Mouse (Mus musculus) lung, adult 10 weeks (tissue): ENCODE data around the gene Ecpas. TPM values are rescaled to one million over a fixed set of nuclear protein-coding genes. Genes with fewer than 3 reads are reported as not detected.

Experiments
- polyA plus RNA-seq: library from polyadenylated mRNA; stranded (reverse); fragments of 350-450 nt; fragmentation: Illumina TruSeq; extraction: RNeasy Lipid Tissue Mini Kit (QIAGEN cat#74804); gene quantifications from one replicate; pipeline ENCODE4 v1.2.3, GENCODE M21; 2014; ENCODE audit warnings: low read depth, low replicate concordance; ENCODE audit not compliant: insufficient read depth

Ecpas gene
- 18.0 TPM for polyA plus RNA-seq

GRCm38 (mm10) chr4:58912629-58913335, at the start of gene Ecpas:
TSS of gene Ecpas (minus strand) at chr4:58912749.

GRCm38 (mm10) chr4:58943420-58944205, 31.1 kb upstream of the Ecpas start, which contains the start of gene Zkscan16:
TSS of gene Zkscan16 (plus strand) at chr4:58943628.

GRCm38 (mm10) chr4:58787616-58788015, 124.9 kb downstream of the Ecpas start, which contains the start of gene Olfr267:
TSS of gene Olfr267 (minus strand) at chr4:58787716.

Other genes starting within 250 kb of the Ecpas start
- gene Olfr267, start 125.0 kb downstream of the Ecpas start, polyA plus RNA-seq = not detected
- gene Zkscan16, start 30.9 kb upstream of the Ecpas start, polyA plus RNA-seq = not detected
- 26.4 TPM for gene Ptgr1, start 74.4 kb upstream of the Ecpas start, polyA plus RNA-seq
- gene Dnajc25, start 82.3 kb upstream of the Ecpas start, polyA plus RNA-seq = 6.3 TPM
- not detected for gene Gm20503, start 90.5 kb upstream of the Ecpas start, polyA plus RNA-seq
- 60.6 TPM for gene Gng10, start 122.3 kb upstream of the Ecpas start, polyA plus RNA-seq
- not detected for gene AI481877, start 226.2 kb upstream of the Ecpas start, polyA plus RNA-seq